Mouse (Mus musculus) urinary bladder, postnatal 36 days (tissue): ENCODE results near the gene Pde2a.

Experiments used
- DNase-seq, 2 experiments: peaks; one replicate each; pipeline ENCODE4 v3.0.0; 2022; ENCODE audit warnings: low spot score in 2 of 2, mixed read lengths in 1 of 2

The Pde2a gene

DNA sequence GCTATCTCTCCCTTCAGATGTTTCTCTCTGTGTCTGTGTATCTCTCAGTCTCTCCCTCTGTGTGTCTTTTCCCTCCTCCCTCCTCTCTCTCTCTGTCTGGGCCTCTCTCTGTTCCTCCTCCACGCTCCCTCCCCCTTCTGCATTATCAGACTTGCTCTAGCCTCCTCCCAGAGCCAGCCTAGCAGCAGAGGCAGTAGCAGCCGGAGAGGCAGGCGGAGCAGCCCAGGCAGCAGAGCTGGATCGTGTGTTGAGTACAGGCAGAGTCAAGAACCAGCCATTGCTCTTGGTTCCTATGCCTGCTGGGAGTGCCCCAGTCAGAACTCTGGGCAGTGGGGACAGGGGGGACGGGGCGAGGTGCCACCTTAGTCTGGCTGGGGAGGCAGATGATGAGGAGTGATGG, at the start of gene Pde2a:
Gene Pde2a (plus strand): TSS at position 163 of the 400 bp plus-strand sequence.
- no peak for DNase-seq

DNA sequence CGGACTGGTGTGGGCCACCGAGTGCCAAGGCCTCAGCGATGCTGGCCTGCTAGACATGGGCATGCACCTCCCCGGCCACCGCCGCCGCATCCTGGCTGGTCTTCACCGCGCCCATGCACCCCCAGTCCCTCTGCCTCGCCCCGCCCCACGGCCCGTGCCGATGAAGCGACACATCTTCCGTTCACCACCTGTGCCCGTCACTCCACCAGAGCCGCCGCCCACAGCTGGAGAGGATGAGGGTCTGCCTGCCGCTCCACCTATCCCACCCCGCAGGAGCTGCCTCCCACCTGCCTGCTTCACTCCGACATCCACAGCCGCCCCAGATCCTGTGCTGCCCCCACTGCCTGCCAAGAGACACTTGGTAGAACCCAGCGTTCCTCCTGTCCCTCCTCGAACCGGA, 48.4 kb upstream of the Pde2a start:
- DNase-seq: no peak

DNA sequence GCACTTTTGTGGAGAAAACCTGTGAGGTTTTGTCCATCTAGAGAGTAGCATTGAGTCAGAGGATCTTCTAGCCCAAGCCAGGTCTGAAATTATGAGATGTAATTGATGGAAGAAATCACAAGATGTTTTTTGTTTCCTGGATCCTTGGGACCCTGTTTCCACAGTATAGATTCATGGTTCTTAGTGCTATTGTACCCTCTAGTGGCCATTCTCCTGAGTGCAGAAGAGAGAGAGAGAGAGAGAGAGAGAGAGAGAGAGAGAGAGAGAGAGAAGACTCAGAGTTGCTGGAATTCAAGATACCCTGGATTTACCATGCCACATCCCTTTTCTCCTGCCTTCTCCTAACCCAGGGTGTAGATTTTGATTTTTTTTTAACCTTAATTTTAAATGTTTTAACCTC, 47.3 kb upstream of the Pde2a start:
- DNase-seq: no peak

DNA sequence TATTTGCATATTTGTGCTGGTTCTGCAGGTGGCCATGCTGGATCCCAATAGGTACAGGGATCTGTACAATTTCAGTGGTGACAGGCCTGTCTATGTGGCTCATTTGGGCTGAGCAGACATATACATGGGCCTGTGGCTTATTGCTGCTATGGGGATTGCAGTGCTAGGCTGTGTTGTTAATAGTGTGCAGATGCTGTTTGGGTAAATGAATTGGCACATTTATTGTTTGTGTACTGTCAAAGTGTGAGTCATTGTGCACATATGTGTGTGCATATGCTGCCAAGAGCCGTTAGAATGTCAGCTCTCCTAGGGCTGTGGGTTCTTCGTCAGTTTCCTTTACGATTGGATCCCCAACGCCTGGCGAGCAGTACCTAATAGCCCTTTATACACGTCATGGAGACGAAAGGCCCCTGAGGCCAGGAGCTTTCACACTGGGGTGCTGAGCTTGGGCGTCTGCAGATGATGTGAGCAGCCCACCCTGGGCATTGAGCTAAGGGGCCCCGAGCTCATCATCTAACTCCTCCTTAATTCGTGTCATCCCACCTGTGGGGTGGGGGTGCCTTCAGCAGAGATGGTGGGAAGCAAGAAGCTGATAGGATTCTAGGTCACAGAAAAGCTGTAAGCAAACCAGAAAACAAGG, 44.7 kb upstream of the Pde2a start:
- DNase-seq: no peak

DNA sequence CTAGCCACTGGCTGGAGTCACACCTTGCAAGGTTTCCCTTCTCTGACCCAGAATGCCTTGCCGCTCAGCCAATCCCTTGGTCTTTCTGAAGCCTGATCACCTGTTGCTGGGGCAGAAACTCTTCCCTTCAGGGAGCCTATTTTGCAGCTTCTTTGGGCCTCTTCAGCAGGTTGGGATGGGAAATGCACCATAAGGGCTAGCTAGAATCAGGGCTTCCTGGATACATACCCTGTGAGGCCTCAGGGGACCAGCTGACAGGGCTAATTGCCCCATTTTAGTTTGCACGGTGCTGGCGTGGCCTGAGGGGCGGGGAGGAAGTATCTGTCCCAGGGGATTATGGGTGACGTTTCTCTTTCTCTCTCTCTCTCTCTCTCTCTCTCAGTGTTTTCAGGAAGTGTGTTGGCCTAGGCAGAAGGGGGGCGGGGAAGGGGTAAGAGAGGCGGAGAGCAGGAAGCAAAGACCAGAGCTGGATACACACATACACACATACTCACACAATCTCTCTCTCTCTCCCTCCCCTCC, 43.7 kb upstream of the Pde2a start:
- peak; percentile 74 to 82 for DNase-seq

DNA sequence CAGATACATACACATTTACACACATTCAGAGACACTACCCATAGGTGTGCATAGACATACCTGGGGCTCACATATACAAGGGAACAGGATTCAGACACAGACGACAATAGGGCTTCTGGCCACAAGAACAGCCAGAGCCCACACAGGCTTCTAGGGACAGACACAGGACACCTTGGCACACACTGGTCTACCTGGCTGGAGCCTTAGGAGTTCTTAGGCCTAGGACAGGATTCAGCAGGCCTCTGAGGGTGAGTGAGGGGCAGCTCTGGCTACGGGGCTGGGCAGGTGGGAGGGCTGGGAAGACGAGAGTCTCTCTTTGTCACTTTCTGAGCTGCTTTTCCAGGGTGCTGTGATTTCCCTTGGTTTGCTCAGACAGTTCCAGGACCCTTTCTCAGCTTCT, 43.2 kb upstream of the Pde2a start:
- no peak for DNase-seq

DNA sequence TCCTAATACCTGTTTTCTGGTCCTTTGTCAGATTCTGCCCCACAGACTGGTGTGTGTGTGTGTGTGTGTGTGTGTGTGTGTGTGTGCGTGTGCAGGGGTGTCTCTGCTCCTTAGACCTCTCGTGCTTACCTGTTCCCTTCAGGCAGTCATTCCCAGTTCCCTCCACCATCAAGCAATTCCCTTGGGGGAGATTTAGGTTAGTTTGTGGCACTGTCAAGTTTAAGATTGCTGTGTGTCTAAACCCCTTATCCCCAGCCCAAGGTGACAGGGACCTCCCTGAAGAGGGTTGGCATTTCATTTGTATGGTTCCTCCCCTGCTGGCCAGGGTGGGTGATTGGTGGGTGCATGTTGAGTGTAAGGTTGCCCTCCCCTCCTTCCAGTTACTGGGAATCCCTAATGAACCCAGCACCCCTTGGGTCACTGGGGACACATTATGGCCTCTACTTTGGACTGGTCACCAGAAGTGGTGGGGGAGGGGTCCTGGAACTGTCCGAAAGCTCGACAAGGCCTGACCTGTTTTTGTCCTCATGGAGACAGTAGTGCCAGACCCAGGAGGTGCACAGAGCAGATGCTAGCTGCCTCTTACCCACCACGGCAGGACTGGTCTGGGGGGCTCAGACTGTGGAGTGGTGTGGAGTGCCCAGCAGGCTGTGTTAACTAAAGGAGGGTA, 42.6 kb upstream of the Pde2a start:
- DNase-seq: no peak

DNA sequence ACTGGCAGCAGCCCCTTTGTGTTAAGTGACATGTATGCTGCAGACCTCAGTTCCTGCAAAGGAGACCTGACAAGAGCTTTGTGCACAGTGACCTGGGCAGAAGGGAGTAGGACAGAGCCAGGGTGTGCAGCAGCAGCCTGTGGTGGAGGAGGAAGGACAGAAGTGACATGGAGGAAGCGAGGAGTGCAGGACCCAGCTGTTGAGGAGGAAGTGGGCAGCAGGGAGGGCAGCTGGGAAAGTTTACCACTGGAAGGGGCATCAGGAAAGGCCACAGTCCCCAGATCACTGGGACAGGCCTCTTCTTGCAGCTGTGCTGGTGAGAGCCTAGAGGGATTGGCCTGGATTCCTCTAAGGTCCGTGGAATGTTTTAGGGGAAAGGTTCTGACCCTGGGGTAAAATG, 41.8 kb upstream of the Pde2a start:
- DNase-seq: no peak

DNA sequence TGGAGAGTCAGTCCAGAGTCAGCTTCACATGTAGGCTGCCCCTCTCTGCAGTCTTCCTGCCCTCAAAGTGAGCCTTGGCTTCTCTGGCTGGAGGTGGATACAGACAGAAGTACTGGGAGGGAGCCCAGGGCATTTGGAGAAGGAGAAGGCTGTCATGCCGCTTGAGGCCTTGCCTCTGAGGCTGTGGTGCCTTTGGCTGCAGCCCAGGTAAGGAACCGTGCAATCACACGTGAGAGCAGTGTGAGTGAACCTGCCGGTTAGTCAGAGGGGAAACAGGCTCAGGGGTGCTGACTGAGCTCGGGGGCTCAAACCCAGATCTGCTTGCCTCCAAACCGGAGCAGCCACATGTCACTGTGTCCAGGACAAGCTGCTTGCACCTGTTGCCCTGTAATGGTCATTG, 40.0 kb upstream of the Pde2a start:
- peak in 1 of 2 experiments; percentile 58 for DNase-seq

DNA sequence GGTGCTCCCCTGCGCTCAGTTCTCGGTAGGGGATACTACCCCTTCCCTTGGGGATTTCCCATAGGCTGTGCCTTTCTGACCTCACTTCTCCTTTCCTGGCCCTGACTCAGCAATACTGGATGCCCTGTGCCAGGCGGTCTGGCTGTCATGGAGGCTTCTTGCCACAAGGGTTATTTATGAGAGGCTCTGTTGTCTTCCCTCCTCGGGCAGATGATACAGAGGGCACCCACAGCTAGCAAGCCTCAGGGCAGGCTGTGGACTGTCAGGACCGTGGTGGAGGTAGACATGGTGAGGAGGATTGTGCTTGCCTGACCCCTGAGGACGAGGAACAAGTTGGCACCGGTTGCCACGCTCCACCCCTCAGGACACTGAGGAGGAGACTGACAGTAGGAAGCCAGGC, 39.1 kb upstream of the Pde2a start:
- DNase-seq: no peak

DNA sequence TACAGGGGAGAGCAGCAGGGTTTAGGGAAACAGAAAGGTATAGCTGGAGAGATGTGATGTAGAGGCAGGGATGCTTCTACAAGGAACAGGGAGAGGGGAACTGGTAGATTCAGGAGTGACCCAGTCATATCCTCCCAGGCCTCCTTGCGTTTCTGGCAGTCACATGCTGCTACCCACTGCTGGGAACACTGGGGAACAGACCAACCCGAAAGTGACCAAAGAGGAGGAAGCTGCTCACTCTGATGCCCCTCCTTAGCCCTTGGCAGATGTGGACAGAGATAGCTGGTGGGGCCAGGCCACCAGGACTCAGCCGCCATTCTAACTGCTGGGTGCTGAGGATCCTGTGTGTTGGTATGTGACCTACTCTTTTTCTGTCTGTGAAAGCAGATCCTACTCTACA, 37.7 kb upstream of the Pde2a start:
- DNase-seq: no peak

DNA sequence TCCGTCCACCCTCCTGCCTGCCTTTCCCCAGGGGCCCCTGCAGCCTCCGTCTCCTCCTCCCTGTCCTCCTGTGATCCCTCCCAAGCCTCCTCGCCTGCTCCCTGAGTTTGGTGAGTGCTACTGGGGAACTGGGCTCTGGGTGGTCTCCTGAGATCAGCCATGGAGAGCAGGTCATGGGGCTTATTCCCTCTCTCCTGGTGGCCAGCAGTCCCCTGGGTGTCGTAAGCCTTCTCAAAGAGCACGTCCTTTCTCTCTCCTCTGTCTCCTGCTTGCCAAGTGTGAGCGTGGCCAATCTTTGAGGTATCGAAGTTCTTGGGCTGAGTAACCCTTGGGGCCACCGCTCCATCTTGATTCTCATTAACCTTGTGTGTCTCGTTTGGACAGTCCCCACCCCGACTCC, 36.6 kb upstream of the Pde2a start:
- DNase-seq: no peak

DNA sequence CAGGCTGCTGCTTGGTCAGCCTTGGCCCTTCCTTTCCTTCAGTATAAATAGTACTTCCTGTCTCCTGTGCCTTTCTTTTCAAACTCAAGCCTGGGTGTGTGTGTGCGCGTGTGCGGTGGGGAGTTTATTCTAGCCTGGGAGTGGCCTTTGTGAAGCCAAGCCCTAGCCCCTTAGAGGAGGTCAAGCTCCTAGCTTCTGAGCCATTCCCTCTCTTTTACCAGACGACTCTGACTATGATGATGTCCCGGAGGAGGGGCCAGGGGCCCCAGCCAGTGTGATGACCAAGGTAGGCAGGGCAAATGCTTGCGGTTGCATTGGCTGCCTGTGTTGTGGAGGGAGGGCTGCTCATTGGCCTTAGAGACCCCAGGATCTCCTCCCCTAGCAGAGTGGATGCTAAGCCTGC, 36.2 kb upstream of the Pde2a start:
- DNase-seq: no peak

DNA sequence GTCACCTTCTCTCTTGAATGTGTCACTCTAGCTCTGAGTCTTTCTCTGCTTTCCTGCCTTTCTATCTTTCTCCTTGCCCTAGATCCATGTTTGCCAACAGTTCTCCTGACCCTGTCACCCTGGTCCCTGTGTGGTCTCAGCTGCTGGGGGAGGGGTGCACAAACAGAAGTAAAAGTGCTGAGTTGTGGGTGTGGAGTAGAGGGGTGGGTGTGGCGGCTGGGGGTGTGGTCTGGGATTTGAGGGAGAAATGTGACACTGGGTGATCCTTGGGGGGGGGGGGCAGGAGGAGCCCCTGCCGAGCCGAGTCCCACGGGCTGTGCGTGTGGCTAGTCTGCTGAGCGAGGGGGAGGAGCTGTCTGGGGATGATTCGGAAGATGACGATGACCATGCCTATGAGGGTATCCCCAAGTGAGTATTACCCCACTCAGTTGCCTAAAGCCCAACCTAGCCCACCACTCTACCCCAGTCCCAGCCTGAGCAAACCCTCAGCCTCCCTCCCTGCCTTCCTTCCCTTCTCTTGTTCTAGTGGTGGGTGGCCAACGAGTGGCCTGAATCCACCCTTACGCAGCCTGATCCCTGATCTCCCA, 35.5 kb upstream of the Pde2a start:
- no peak for DNase-seq

DNA sequence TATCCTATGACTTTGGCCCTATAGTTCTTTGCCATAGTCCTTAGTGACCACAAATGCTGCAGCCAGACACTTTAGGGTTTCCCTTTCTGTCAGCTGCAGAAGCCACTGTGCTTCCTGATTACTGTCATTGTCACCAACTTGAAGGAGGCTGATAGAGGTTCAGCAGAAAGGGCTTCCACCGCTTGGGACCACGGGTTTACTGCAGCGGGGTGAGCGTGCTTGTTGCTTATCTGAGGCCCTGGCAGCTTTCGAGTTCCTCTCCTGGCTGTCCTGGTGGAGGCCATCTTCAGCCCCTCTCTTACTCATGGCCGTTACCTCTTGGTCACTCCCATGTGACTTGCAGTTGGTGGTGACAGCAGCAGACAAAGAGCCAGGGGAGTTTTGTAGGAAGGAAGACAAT, 32.2 kb upstream of the Pde2a start:
- DNase-seq: no peak

DNA sequence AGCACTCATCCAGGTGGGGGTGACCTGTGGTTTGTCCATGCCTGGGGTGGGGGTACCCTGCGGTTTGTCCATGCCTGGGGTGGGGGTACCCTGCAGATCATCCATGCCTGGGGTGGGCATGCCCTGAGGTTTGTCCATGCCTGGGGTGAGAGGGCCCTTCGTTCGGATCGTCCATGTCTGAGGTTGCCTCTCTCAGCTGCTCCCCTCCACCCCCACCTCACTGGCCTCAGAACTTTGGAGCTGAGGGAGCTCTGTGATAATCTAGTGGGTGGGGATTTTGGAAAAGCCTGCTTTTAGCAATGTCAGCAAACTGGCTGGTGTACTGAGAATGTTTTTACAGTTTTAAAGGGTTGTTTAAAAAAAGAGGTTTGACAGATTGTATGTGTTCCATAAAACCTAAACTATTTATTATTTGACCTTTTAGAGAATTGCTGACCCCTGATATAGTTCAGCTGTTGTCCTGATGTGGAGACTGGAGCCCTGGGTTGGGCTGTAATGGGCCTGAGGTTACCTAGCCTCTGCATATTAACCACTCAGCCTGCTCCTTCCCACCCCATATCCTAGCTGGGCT, 29.5 kb upstream of the Pde2a start:
- DNase-seq: no peak

DNA sequence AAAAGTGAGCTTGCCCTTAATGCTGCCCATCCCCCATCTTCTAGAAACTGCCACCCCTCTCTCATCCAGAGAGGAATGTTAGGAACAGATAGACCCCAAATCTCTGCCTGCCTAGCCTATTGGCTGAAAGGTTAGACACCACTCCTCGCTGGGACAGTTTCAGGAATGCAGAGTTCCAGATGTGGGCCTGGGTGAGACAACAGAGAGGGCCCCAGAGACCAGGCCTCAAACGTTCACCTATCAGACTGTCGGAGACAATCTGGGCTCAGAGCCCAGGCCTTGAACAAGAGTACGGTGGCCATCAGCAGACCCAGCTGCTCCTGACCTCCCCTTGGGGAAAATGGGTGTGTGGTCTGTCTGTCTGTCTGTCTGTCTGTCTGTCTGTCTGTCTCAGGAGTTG, 28.5 kb upstream of the Pde2a start:
- no peak for DNase-seq

DNA sequence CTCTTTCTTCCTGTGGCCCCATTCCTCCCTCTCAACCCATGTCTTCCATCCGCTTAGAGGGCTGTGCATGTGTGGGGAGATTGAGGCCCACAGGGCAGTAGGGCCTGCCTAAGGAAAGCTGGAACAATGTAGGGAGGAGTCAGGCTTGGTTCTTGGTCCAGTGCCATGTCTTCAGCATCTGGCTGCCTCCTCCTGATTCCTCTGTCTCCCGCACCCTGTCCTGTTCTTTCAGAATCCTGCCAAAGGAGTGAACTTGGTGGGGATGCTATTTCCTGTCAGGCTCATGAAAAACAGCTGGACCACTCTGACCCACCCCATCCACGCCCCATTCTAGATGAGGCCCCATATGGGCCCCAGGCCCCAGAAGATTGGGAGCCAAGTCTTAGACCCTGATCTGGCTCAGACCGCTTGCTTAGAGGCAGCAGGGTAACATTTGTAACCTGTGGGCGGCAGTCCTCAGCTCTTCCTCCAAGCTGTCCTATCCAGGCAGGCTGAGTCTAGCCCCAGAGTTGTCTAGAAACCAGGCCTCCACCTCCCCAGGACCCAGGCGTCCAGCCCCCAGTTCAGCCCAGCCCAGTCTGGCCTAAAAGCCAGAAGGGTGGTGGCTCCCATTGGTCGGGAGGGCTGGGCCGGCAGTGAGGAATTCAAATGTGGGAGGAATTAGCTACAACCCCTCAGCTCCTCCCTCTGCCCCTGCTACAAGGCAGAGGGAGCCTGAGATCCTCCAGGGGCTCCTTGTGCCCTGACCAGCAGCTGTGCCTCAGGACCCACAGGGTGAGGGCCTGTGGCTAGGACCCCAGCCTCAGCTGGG, 27.6 kb upstream of the Pde2a start:
- peak; percentile 58 to 73 for DNase-seq

DNA sequence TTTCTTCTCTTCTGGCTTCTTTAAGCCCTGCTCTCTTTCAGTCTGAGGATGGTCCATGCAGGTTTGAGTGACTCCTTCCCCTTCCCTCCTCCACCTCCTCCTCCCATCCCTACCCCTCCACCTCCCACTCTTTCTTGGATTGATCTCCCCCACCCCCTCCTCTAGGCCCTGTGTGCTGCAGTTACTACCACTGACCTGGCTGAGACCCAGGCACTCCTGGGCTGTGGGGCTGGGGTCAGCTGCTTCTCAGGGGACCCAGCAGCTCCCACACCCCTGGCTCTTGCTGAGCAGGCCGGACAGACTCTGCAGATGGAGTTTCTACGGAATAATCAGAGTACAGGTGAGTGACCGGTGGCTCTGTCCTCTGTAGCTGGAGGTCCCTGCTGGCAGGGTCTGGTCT, 26.9 kb upstream of the Pde2a start:
- DNase-seq: no peak

DNA sequence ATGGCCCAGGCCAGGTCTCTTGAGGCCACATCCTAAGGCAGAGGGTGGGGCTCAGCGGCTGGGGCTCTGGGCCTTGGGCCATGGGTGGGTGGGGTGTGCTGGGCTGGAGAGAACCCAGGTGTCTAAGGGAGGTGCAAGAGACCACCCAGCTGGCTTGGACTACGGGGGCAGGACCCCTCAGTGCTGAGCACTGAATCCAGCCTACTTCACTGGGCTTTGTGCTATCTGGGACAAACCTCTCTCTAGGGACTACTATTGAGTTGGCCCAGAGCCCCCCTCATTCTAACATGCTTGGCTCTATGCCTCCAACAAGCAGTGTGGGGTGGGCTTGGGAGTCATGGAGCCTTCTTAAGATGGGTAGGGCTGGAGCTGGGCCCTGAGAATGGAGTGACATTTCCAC, 26.0 kb upstream of the Pde2a start:
- DNase-seq: no peak

DNA sequence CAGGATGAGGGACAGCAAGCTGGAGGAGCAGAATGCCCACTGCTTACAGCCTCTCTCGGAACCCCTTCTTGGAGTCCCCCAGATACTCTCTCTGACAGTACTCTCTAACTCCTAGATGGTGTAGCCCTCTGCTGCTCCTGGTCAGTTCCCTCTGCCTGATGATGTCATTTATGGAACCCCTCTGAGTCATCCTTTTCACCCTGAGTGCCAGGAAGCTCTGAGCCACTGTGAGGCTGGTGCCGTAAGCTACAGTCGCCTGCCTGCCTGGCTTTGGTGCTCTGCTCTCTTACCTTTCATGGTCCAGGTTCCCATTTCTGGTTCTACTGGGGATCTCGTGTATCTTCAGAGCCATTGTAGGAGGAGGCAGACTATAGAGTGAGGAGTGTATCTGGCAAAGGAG, 24.3 kb upstream of the Pde2a start:
- DNase-seq: no peak

DNA sequence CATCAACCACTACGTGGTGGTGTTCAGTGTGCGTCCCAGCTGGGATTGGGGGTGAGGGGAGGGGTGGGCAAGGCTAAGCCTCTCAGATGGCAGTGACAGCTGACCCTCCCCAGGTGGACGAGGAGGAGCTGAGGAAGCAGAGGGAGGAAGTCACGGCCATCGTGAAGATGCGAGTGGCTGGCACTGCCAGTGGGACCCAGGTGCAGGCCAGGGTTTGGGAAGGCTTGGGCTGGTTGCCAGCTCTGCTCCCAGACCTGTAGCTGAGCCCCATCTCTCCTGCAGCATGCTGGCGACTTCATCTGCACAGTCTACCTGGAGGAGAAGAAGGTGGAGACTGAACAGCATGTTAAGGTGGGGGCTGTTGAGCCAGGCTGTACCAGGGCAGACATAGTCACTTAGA, 20.0 kb upstream of the Pde2a start:
- DNase-seq: no peak
